Mouse (Mus musculus): ENCODE data around the gene Tbc1d1.

GRCm38 (mm10) chr5:64230061-64230466 is 74.0 kb downstream of the Tbc1d1 start:
- TF ChIP-seq POLR2A (IDR thresholded peaks at IDR 0.05; ENCODE audit: borderline replicate concordance, extremely low read depth, low read depth, low read length) = no peak
- TF ChIP-seq CTCF (IDR thresholded peaks at IDR 0.05; ENCODE audit: insufficient read depth, low read length) = no peak

Measured in lung, adult 2 months (tissue).